Mouse (Mus musculus): ENCODE data around the gene Ncapd3. TPM values are rescaled to one million over a fixed set of nuclear protein-coding genes. Genes with fewer than 3 reads are reported as not detected.

The Ncapd3 gene
- polyA plus RNA-seq (2015; fragmentation: Illumina TruSeq; extraction: RNeasy Lipid Tissue Mini Kit (QIAGEN cat#74804); ENCODE audit: insufficient read depth, low replicate concordance): 39.1 TPM

GRCm38 (mm10) chr9:27029828-27030762 is at the start of gene Ncapd3, which contains the start of gene Vps26b:
TSS of gene Ncapd3 (plus strand) at chr9:27030175.
TSS of gene Vps26b (minus strand) at chr9:27030065.

GRCm38 (mm10) chr9:26999461-27000395 is 30.2 kb upstream of the Ncapd3 start, which contains the start of the genes Acad8 and Thyn1:
TSS of gene Acad8 (minus strand) at chr9:26999566.
TSS of gene Thyn1 (plus strand) at chr9:26999710.

Other genes with a start within 250 kb of the Ncapd3 start
- gene Glb1l2, start 223.7 kb upstream of the Ncapd3 start, polyA plus RNA-seq (2015; fragmentation: Illumina TruSeq; extraction: RNeasy Lipid Tissue Mini Kit (QIAGEN cat#74804); ENCODE audit: insufficient read depth, low replicate concordance): 1.3 TPM
- 0.11 TPM for gene Glb1l3, start 169.3 kb upstream of the Ncapd3 start, polyA plus RNA-seq (2015; fragmentation: Illumina TruSeq; extraction: RNeasy Lipid Tissue Mini Kit (QIAGEN cat#74804); ENCODE audit: insufficient read depth, low replicate concordance)
- gene Gm1110, start 107.1 kb upstream of the Ncapd3 start, polyA plus RNA-seq (2015; fragmentation: Illumina TruSeq; extraction: RNeasy Lipid Tissue Mini Kit (QIAGEN cat#74804); ENCODE audit: insufficient read depth, low replicate concordance): not detected
- gene Acad8, start 30.6 kb upstream of the Ncapd3 start, polyA plus RNA-seq (2015; fragmentation: Illumina TruSeq; extraction: RNeasy Lipid Tissue Mini Kit (QIAGEN cat#74804); ENCODE audit: insufficient read depth, low replicate concordance): 20.3 TPM
- gene Thyn1, start 30.5 kb upstream of the Ncapd3 start, polyA plus RNA-seq (2015; fragmentation: Illumina TruSeq; extraction: RNeasy Lipid Tissue Mini Kit (QIAGEN cat#74804); ENCODE audit: insufficient read depth, low replicate concordance): 43.8 TPM
- 28.4 TPM for gene Vps26b, start 110 bp upstream of the Ncapd3 start, polyA plus RNA-seq (2015; fragmentation: Illumina TruSeq; extraction: RNeasy Lipid Tissue Mini Kit (QIAGEN cat#74804); ENCODE audit: insufficient read depth, low replicate concordance)
- 21.2 TPM for gene Jam3, start 125.2 kb downstream of the Ncapd3 start, polyA plus RNA-seq (2015; fragmentation: Illumina TruSeq; extraction: RNeasy Lipid Tissue Mini Kit (QIAGEN cat#74804); ENCODE audit: insufficient read depth, low replicate concordance)

All from spleen, adult 10 weeks (tissue).